Mouse (Mus musculus) liver, adult 2 months (tissue): ENCODE data around the gene Nr1h5.

Experiments
- CTCF ChIP-seq: fragments of 200-500 bp; IDR thresholded peaks from 2 replicates; pipeline ENCODE4 v1.5.1; 2011; ENCODE audit warnings: low read depth, low read length, control low read depth
- POLR2A ChIP-seq: fragments of 200-500 bp; IDR thresholded peaks from 2 replicates; pipeline ENCODE4 v1.6.1; 2011; ENCODE audit warnings: low read length, control low read depth; ENCODE audit not compliant: insufficient read depth; ENCODE audit errors: extremely low read depth

- TF ChIP-seq POLR2A (no peak), CTCF (no peak)
Observed at GRCm38 (mm10) chr3:102946861-102947260, 17.1 kb downstream of the Nr1h5 start.
